Mouse (Mus musculus) heart, adult 10 weeks (tissue): ENCODE measurements around the gene Pitpnc1. TPM values are rescaled to one million over a fixed set of nuclear protein-coding genes. Genes with fewer than 3 reads are reported as not detected.

Experiments used
- polyA plus RNA-seq: library from polyadenylated mRNA; stranded (reverse); fragments of 350-450 nt; fragmentation: Illumina TruSeq; extraction: RNeasy Lipid Tissue Mini Kit (QIAGEN cat#74804); gene quantifications from one replicate; pipeline ENCODE4 v1.2.3, GENCODE M21; 2014; ENCODE audit warnings: low read depth, low replicate concordance

Gene Pitpnc1
- 42.7 TPM for polyA plus RNA-seq

DNA sequence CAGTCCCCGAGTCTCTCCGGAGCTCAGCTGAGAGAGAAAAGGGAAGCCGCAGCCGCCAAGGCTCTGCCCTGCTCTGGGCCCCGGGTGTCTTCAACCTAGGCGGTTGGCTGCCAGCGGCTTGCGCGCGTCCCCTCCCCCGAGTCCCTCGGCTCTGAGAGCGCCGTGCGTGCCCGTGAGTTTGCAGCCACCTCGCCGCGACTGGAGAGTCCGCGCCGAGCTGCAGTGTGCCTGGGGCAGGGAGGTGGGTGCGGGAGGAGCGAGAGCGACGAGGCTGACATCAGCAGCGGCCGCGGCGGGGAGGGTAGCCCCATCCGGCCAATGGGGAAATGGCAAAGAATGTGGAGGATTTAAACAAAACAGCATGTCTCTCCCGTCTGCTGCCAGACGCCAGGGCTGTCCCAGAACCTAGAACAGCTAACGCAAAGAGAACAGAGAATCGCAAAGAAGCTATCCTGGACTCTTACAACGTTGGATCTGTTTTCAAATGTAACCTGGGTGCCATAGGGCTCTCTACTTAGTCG, at the start of gene Pitpnc1:
Pitpnc1 (minus strand) TSS at position 179 of the 521 bp plus-strand sequence.

DNA sequence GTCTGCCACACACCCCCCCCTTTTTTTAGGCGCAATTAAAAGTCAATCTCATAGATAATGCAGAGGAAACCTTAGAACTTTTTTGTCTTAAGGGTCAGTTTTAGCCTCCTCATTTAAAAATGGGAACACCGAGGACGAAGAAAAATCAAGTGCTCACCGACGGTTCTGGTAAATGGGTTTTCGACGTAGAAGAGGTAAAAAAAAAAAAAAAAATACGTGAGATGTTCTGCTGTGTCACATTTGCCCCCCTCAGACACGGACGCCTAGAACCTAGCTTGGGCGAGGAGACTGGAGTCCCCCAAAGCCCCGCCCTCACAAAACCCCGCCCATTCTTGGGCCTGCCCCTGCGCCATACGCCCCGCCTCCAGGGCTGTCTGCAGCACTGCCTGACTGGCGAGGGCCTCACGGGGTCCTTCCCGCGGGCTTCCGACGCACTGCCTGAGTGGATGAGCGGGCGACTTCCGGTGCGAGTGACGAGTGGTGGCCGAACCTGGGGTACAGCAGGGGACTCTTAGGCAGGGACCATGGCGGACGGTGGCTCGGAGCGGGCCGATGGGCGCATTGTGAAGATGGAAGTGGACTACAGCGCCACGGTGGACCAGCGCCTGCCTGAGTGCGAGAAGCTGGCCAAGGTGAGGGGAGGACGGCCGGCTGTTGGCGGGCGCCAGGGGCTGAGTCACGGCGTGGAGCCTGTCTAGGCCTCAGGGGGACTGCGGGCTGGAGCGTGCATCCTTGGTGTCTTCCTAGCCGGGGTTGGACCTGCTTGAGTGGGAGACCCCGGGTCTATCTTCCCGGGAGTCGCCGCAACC, 8.8 kb upstream of the Pitpnc1 start, which contains the start of gene Psmd12:
Psmd12 (plus strand) TSS at position 432 of the 809 bp plus-strand sequence.

DNA sequence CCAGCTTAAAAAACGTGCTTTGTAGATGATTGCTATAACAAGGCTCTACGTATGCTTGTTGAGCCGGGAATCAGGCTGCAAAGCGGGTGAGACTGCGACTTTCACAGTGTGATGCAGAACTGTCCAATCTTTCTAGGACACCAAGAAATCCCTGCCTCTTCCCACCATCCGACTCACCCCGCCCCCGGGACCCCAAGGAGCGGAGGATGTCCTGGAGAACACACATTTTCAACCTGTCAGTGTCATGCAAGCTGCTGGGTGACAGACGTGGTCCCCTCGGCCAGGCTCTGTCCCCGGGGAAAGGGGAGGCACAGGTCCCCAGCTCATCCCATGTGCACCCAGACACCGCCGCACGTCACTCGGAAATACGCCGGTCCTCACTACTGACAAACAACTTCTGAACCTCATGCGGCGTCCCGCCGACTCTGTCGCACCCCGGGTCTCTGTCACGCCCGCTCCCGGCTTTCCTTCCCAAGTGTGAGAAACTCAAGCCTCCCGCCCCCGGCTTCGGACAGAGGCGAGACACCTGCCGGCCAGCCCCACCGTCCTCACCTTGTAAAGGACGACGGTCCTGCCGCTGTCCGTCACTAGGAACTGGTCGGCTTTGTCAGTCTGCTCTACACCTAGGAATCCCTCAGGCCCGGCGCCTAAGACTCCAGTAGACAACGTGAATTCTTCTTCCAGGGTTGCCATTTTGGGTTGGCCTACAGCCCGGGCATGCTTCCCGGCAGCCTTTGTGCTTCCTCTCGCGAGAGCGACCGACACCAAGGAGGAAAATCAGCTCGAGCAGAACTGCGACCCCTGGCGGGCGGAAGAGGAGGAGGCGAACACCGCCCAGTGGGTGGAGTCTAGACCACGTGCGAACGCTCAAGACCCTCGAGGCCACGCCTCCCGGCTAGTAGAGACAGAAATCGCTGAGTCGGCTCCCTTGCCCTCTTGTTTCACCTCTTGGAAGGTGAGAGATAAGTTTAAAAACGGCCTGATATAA, 281.6 kb downstream of the Pitpnc1 start, which contains the start of gene Nol11:
Nol11 (minus strand) TSS at position 817 of the 988 bp plus-strand sequence.

Other genes starting within 250 kb of the Pitpnc1 start
- 116 TPM for gene Psmd12, start 8.8 kb upstream of the Pitpnc1 start, polyA plus RNA-seq
- 8.4 TPM for gene Helz, start 77.2 kb upstream of the Pitpnc1 start, polyA plus RNA-seq
- gene Cacng1, start 245.8 kb upstream of the Pitpnc1 start, polyA plus RNA-seq: not detected